Comparison of ENCODE assay signal across 24 mouse cellular contexts in genomic region chr3:86894491-86894890, GRCm38 (mm10). TPM values are rescaled to one million over a fixed set of nuclear protein-coding genes. Genes with fewer than 3 reads are reported as not detected.
DNase-seq lines count a peak whose midpoint lies in the region; ATAC-seq and TF ChIP-seq lines count a peak whose summit lies in the region.
"Had no signal": no experiment of that assay in that cellular context is flagged by ENCODE, and none has a peak within 500 bp of the region (broad histone marks: within the 10 kb centered on the region; RNA-seq: fewer than 3 reads in every experiment).

No protein-coding gene starts in this region.

- H3K27ac ChIP-seq in liver, postnatal 0 days (ENCODE audit: low read depth) = no peak overlapping the region
- no peak overlapping the region for H3K27ac ChIP-seq in liver, embryonic 11.5 days (ENCODE audit: low read depth, low read length)
- H3K27ac ChIP-seq in thymus, adult 2 months (ENCODE audit: control insufficient read depth, insufficient read depth, low read length) = no peak overlapping the region
- H3K27ac ChIP-seq: embryonic facial prominence, embryonic 15.5 days; gastrocnemius, adult 2 months; hindbrain, embryonic 15.5 days; intestine, embryonic 15.5 days; kidney, postnatal 0 days; limb, embryonic 15.5 days had no signal

- H3K4me1 ChIP-seq in liver, postnatal 0 days (ENCODE audit: insufficient read depth) = no peaks in the 10 kb centered on the region
- H3K4me1 ChIP-seq in liver, embryonic 11.5 days (replicated peaks; ENCODE audit: control insufficient read depth, insufficient read depth, low read length) = no peaks in the 10 kb centered on the region
- H3K4me1 ChIP-seq in thymus, adult 2 months (replicated peaks; ENCODE audit: control insufficient read depth, insufficient read depth, low read length) = peaks cover 2% of the 10 kb centered on the region; the same call in 1 of the 2 replicates

- ATAC-seq in liver, postnatal 0 days = no peak
- ATAC-seq in liver, embryonic 11.5 days (replicated peaks; ENCODE audit: low FRiP score) = no peak
- peak; percentile 50; the same call in 1 of the 2 replicates for ATAC-seq in monocyte, adult 5-6 weeks (replicated peaks; ENCODE audit: insufficient number of reproducible peaks, low FRiP score, low TSS enrichment, poor library complexity, severe bottlenecking)
- ATAC-seq: activated CD4-positive, CD25-positive, alpha-beta regulatory T cell, adult 4 months; intestine, embryonic 15.5 days; midbrain, embryonic 16.5 days had no signal

- peak; percentile 23 for DNase-seq in liver, postnatal 0 days
- DNase-seq in liver, embryonic 11.5 days (ENCODE audit: low spot score) = no peak
- peak; percentile 50 for DNase-seq in A20 (ENCODE audit: low read depth, low spot score)
- DNase-seq in c-Kit-positive CD71-negative TER-119-negative erythroid progenitor cells, embryonic 14.5 days (ENCODE audit: low read depth) = peak; percentile 37
- DNase-seq in thymus, adult 2 months = no peak
- DNase-seq in layer of hippocampus, adult 8-10 months (ENCODE audit: low spot score in 2 of 2) = no peak
- DNase-seq: adrenal gland, postnatal 10 days; cerebellum, adult 11 months; cerebellum, postnatal 14 days; embryo, embryonic 11 days; gastrocnemius, adult 2 months; heart, postnatal 14 days; lung, embryonic 14.5 days; right cerebral cortex, postnatal 25 days; thymus, adult 18-20 months had no signal

- H3K36me3 ChIP-seq in liver, postnatal 0 days (replicated peaks; ENCODE audit: insufficient read depth, low read length) = no peaks in the 10 kb centered on the region
- H3K36me3 ChIP-seq in liver, embryonic 11.5 days (ENCODE audit: control insufficient read depth, insufficient read depth, low read length) = no peaks in the 10 kb centered on the region
- no peaks in the 10 kb centered on the region for H3K36me3 ChIP-seq in thymus, adult 2 months (ENCODE audit: control insufficient read depth, insufficient read depth, low read length)
- H3K36me3 ChIP-seq: embryonic facial prominence, embryonic 15.5 days; heart, embryonic 12.5 days; hindbrain, embryonic 15.5 days; intestine, embryonic 15.5 days; limb, embryonic 15.5 days had no signal

- H3K4me2 ChIP-seq in liver, postnatal 0 days (ENCODE audit: low read depth, low read length) = no peak overlapping the region
- H3K4me2 ChIP-seq in liver, embryonic 11.5 days = no peak overlapping the region
- H3K4me2 ChIP-seq: embryonic facial prominence, embryonic 15.5 days; heart, embryonic 12.5 days; hindbrain, embryonic 15.5 days; intestine, embryonic 15.5 days; limb, embryonic 15.5 days; lung, embryonic 14.5 days had no signal

- H3K4me3 ChIP-seq in liver, postnatal 0 days (ENCODE audit: low read depth, low read length) = no peak overlapping the region
- H3K4me3 ChIP-seq in liver, embryonic 11.5 days (ENCODE audit: low read depth, low read length) = no peak overlapping the region
- no peak overlapping the region for H3K4me3 ChIP-seq in thymus, adult 2 months (ENCODE audit: control insufficient read depth, insufficient read depth, low read length)
- H3K4me3 ChIP-seq: embryonic facial prominence, embryonic 15.5 days; gastrocnemius, adult 2 months; heart, embryonic 12.5 days; hindbrain, embryonic 15.5 days; intestine, embryonic 15.5 days; limb, embryonic 15.5 days had no signal

- 0 out of 2 replicates have a peak, but pooled peaks have one; percentile 8 for TF ChIP-seq CTCF in liver, postnatal 0 days (IDR thresholded peaks at IDR 0.05; ENCODE audit: low read depth)
- no peak for TF ChIP-seq CTCF in thymus, adult 2 months (IDR thresholded peaks at IDR 0.05; ENCODE audit: borderline replicate concordance, control insufficient read depth, extremely low read depth, insufficient read depth, low read length, poor library complexity)

- no peak overlapping the region for H3K9ac ChIP-seq in liver, postnatal 0 days (replicated peaks)
- H3K9ac ChIP-seq in liver, embryonic 11.5 days (ENCODE audit: low read depth, low read length) = no peak overlapping the region
- H3K9ac ChIP-seq: embryonic facial prominence, embryonic 15.5 days; heart, embryonic 12.5 days; hindbrain, embryonic 15.5 days; intestine, embryonic 15.5 days; limb, embryonic 15.5 days; lung, embryonic 14.5 days had no signal

- TF ChIP-seq EP300 in liver, postnatal 0 days (IDR thresholded peaks at IDR 0.05; ENCODE audit: low read depth) = no peak

- no peaks in the 10 kb centered on the region for H3K27me3 ChIP-seq in liver, postnatal 0 days (ENCODE audit: insufficient read depth, low read length)
- no peaks in the 10 kb centered on the region for H3K27me3 ChIP-seq in liver, embryonic 11.5 days (replicated peaks; ENCODE audit: control insufficient read depth, insufficient read depth, low read length)
- H3K27me3 ChIP-seq in thymus, adult 2 months (ENCODE audit: control insufficient read depth, insufficient read depth, low read length) = no peaks in the 10 kb centered on the region
- H3K27me3 ChIP-seq: embryonic facial prominence, embryonic 15.5 days; heart, embryonic 12.5 days; hindbrain, embryonic 15.5 days; intestine, embryonic 15.5 days; limb, embryonic 15.5 days had no signal

- no peaks in the 10 kb centered on the region for H3K9me3 ChIP-seq in liver, postnatal 0 days (ENCODE audit: low read length)
- no peaks in the 10 kb centered on the region for H3K9me3 ChIP-seq in liver, embryonic 11.5 days (ENCODE audit: control insufficient read depth, low read length)
- H3K9me3 ChIP-seq: embryonic facial prominence, embryonic 15.5 days; heart, embryonic 12.5 days; hindbrain, embryonic 15.5 days; intestine, embryonic 15.5 days; limb, embryonic 15.5 days had no signal

- WGBS in liver, postnatal 0 days (ENCODE audit: insufficient replicate concordance) = 26% methylated on average over 2 of the region's 2 CpGs
- WGBS in liver, embryonic 11.5 days = 56% methylated on average over 2 of the region's 2 CpGs
- WGBS in thymus, adult 2 months = 37% methylated on average over 2 of the region's 2 CpGs

- no peak for TF ChIP-seq POLR2A in thymus, adult 2 months (IDR thresholded peaks at IDR 0.05; ENCODE audit: control insufficient read depth, extremely low read depth, insufficient read depth, low read length, poor library complexity)

RNA-seq across cellular contexts. Expression of gene Dclk2, which starts 26.2 kb away (rescaled TPM):
- polyA plus RNA-seq in liver, postnatal 0 days (2015; fragmentation: Nextera tagmentation; extraction: Ambion mirVana) = 5.7 and 5.9 TPM in 2 replicates
- polyA plus RNA-seq in liver, embryonic 11.5 days (2014; fragmentation: Nextera tagmentation; extraction: Ambion mirVana) = 6.6 and 9.3 TPM in 2 replicates
- total RNA-seq in monocyte, adult 5-6 weeks (2017) = 0.43 to 3.5 TPM (median 1.6 TPM) in 3 replicates
- 55.5 and 65.8 TPM in 2 replicates for polyA plus RNA-seq in thymus, adult 2 months (2012; rRNA removed)
- total RNA-seq in layer of hippocampus, adult 8-10 months (2022) = 100 to 1,000 TPM in 2 of 4 experiments, 10 to 100 TPM in 2; 90.2 to 108 (median 99.6) TPM

Comparison
In these comparisons a context has a peak if more than half of its experiments do, and no peak if none do; other contexts are left out.
1. DNase-seq: peak in liver, postnatal 0 days (single experiment), A20 (single experiment) and c-Kit-positive CD71-negative TER-119-negative erythroid progenitor cells, embryonic 14.5 days (single experiment); none in liver, embryonic 11.5 days (single experiment), thymus, adult 2 months (single experiment) and layer of hippocampus, adult 8-10 months (0 of 2).